Mouse (Mus musculus): ENCODE measurements around the gene Cit. TPM values are rescaled to one million over a fixed set of nuclear protein-coding genes. Genes with fewer than 3 reads are reported as not detected.
"Not testable (repeated sequence)": the region's sequence is repeated elsewhere in the genome, so short reads cannot be mapped to it uniquely, and the experiment has no call there.

Gene Cit
- polyA plus RNA-seq (2015; fragmentation: Nextera tagmentation; extraction: Ambion mirVana): 22.2 and 22.8 TPM in 2 replicates

DNA sequence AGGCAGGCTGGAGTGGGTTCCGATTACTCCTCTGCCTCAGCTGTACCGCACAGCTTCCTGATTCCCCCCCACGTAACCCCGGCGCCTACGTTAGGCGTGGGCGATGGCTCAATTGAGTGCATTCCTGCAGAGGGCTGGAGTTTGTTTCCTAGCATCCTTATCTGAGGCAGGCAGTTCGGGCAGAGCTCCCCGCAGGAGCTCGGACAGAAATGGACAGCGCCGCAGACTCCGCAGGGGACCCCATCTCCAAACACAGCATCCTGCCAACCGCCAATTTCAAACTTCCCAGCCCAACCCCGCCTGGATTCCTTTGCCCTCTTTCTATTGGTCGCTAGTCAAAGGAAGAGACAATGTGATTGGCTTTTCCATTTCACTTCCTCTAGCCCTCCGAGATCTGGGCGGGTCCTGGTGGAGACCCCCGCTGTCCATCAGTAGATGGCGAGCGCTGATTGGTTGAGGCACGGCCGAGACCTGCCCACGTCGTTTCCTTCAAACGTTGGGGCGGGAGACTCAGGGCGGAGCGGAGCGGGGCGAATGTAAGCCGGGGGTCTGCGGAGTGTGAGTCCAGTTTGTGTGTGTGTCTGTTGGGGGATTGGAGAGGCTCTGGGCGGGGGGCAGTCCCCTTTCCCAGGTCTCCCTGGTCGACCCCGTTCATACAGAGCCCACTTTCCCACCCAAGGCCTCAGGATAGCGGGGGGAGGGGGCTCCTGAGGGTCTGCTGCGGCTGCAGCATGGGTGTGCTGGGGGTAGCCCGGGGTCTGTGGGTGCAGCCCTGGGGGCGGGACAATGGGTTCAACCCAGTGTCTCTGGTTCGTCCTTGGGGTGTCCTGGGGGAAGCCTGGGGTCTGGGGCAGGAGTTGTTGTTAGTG lies at the start of gene Cit:
Gene Cit (plus strand): TSS at position 513 of the 869 bp plus-strand sequence.
- H3K9ac ChIP-seq: peak within 1 kb of the TSS; percentile 66
- peaks cover 24% of the 10 kb centered on the region for H3K4me1 ChIP-seq
- peak within 1 kb of the TSS; percentile 98 for H3K4me2 ChIP-seq
- no peaks in the 10 kb centered on the region for H3K27me3 ChIP-seq
- under 1% methylated on average over 41 of the region's 42 CpGs for WGBS
- ATAC-seq (ENCODE audit: insufficient number of reproducible peaks, low FRiP score, low TSS enrichment, low read depth): peak; percentile 96
- no peaks in the 10 kb centered on the region for H3K9me3 ChIP-seq
- H3K4me3 ChIP-seq: peak within 1 kb of the TSS; percentile 69
- peak within 1 kb of the TSS; percentile 44; the same call in 1 of the 2 replicates for H3K27ac ChIP-seq
- no peaks in the 10 kb centered on the region for H3K36me3 ChIP-seq

DNA sequence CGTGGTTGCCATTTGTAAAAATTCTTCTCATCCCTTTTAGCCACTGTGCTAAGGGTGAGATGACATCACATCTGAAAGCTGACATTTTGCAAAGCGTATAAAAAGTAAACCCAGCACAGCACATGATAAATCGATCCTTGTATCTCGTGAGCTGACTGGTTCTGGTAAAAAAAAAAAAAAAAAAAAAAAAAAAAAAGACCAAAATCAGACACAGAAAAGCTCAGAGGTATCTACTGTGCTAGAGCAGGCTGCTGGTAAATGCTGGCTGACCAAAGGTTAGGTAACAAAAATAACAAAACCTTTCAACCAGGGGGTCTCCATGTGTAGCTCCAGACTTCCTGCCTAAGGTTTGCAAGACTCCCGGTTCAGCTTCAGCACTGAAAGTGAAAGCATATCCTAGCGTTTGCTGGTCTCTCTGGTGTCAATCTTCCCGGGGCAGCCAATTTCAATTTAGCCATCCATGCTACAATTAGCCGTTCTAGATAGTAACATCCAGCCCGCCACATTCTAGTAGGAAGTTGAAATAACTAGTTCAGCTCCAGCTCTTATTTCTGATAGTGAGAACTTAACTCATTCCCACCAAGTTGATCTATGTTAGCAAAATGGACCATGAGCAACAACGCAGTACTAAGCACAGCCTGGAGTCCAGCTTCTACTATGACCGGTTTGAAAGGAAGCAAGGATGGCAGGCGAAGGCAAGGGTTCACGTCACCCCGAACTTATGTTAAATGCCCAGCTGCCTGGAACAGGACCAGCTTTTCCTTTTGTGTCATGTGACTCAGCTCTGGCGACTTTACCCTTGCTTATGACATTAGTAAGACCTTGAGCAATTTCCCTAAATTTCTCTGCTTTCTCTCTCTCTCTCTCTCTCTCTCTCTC lies 45.8 kb upstream of the Cit start:
- Histone ChIP-seq H3K4me2 (no peak overlapping the region), H3K4me3 (no peak overlapping the region), H3K27me3 (no peaks in the 10 kb centered on the region), H3K9me3 (no peaks in the 10 kb centered on the region), H3K27ac (no peak overlapping the region), H3K9ac (no peak overlapping the region), H3K4me1 (no peaks in the 10 kb centered on the region), H3K36me3 (no peaks in the 10 kb centered on the region)
- ATAC-seq (ENCODE audit: insufficient number of reproducible peaks, low FRiP score, low TSS enrichment, low read depth): no peak
- 60% methylated on average over 15 of the region's 15 CpGs for WGBS

DNA sequence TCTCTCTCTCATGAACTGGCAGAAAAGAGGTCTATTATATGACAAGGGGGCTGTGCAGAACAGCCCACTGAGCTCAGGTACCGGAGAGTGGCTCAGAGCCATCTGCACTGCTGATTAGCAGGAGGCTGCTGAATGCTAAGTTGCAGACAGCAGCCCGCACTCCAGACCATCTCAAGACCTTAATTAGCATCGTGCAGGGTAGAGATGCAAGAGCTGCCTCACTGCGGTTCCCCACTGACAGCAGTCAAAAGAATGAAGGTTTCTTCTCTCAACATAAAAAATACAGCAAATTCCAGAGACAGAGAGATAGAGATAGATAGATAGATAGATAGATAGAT lies 45.2 kb upstream of the Cit start:
- H3K4me1 ChIP-seq: no peaks in the 10 kb centered on the region
- H3K27ac ChIP-seq: no peak overlapping the region
- WGBS: 41% methylated on average over 4 of the region's 4 CpGs
- no peak overlapping the region for H3K4me2 ChIP-seq
- H3K9me3 ChIP-seq: no peaks in the 10 kb centered on the region
- H3K4me3 ChIP-seq: no peak overlapping the region
- no peaks in the 10 kb centered on the region for H3K36me3 ChIP-seq
- H3K9ac ChIP-seq: no peak overlapping the region
- no peak for ATAC-seq (ENCODE audit: insufficient number of reproducible peaks, low FRiP score, low TSS enrichment, low read depth)
- no peaks in the 10 kb centered on the region for H3K27me3 ChIP-seq

DNA sequence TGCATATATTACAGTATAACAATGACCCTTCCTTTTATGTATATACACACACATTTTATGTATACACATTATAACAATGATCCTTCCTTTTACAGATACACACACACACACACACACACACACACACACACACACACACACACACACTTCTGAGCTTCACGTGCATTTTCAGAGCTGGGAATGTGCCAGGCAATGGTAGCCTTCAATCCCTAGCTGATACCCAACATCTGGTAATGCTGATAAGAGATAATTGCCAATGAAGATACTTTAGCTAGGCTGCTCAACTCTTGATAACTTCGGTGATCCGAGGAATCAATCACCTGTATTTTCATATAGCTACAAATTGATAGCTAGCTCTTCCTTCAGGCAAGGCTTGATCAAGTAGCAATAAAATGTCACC lies 32.8 kb upstream of the Cit start:
- WGBS: 91% methylated on average over 3 of the region's 3 CpGs
- H3K4me3 ChIP-seq: no peak overlapping the region

DNA sequence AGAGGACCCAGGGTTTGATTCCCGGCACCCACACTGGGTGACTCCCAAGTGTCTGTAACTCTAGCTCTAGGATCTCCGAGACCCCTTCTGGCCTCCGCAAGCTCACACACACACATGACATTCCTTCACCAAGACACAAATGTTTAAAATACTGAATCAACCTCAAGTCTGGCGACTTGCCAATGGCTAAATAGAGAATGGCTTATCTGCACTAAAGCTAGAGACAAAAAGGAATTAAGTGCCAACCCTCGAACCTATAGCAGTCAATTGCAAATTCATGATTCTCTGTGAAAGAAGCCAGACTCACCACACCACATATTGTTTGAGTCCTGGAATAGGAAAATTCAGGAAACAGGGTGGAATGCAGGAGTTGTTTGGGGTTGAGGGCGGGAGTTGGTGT lies 28.1 kb upstream of the Cit start:
- ATAC-seq (ENCODE audit: insufficient number of reproducible peaks, low FRiP score, low TSS enrichment, low read depth): no peak
- no peaks in the 10 kb centered on the region for H3K9me3 ChIP-seq

More for the DNA sequence above, 32.8 kb upstream of the Cit start:
- no peak overlapping the region for H3K27ac ChIP-seq
- no peaks in the 10 kb centered on the region for H3K27me3 ChIP-seq
- no peak overlapping the region for H3K4me2 ChIP-seq
- H3K9ac ChIP-seq: no peak overlapping the region
- H3K9me3 ChIP-seq: no peaks in the 10 kb centered on the region
- H3K4me1 ChIP-seq: no peaks in the 10 kb centered on the region
- ATAC-seq (ENCODE audit: insufficient number of reproducible peaks, low FRiP score, low TSS enrichment, low read depth): no peak
- no peaks in the 10 kb centered on the region for H3K36me3 ChIP-seq

DNA sequence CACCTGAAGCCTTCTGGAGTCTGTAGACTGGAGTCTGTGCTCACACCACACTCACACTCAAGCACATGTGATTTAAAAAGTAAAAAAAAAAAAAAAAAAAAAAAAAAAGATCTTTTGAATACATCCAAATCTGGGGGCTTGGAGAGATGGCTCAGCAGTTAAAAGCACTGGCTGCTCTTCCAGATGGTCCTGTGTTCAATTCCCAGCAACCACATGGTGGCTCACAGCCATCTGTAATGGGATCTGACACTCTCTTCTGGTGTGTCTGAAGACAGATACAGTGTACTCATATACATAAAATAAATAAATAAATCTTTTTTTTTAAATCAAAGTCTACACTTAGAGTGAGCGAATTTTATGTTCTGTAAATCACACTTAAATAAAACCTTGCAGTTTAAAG lies 27.4 kb upstream of the Cit start:
- H3K4me1 ChIP-seq; H3K9me3 ChIP-seq; H3K27ac ChIP-seq; ATAC-seq (ENCODE audit: insufficient number of reproducible peaks, low FRiP score, low TSS enrichment, low read depth); H3K4me2 ChIP-seq; H3K27me3 ChIP-seq; H3K36me3 ChIP-seq; H3K9ac ChIP-seq; H3K4me3 ChIP-seq: not testable (repeated sequence)
- WGBS: 93% methylated on average over 1 of the region's 1 CpGs

More for the DNA sequence above, 28.1 kb upstream of the Cit start:
- H3K27ac ChIP-seq: no peak overlapping the region
- no peaks in the 10 kb centered on the region for H3K36me3 ChIP-seq
- H3K4me2 ChIP-seq: no peak overlapping the region
- no peaks in the 10 kb centered on the region for H3K4me1 ChIP-seq
- no peak overlapping the region for H3K4me3 ChIP-seq
- H3K27me3 ChIP-seq: no peaks in the 10 kb centered on the region
- no peak overlapping the region for H3K9ac ChIP-seq
- WGBS: 72% methylated on average over 6 of the region's 6 CpGs

DNA sequence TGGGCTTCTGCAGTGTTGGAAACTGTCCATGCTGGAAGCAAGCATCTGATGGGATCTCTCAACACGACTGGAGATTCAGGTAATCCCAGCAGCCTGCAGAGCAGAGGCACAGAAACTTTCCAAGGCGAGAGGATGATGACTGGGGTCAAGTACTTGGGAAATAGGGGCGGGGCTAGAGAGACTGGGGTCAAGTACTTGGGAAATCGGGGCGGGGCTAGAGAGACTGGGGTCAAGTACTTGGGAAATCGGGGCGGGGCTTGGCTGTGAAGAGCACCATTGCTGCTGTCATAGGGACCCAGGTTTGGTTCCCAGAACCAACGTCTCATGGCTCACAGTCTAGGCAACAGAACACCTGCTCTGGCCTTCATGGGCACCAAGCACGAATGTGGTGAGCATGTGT lies 25.1 kb upstream of the Cit start:
- Histone ChIP-seq H3K9me3 (no peaks in the 10 kb centered on the region), H3K9ac (no peak overlapping the region), H3K27ac (no peak overlapping the region), H3K27me3 (no peaks in the 10 kb centered on the region), H3K36me3 (no peaks in the 10 kb centered on the region), H3K4me3 (no peak overlapping the region), H3K4me1 (no peaks in the 10 kb centered on the region), H3K4me2 (no peak overlapping the region)
- 74% methylated on average over 9 of the region's 9 CpGs for WGBS
- ATAC-seq (ENCODE audit: insufficient number of reproducible peaks, low FRiP score, low TSS enrichment, low read depth): no peak

DNA sequence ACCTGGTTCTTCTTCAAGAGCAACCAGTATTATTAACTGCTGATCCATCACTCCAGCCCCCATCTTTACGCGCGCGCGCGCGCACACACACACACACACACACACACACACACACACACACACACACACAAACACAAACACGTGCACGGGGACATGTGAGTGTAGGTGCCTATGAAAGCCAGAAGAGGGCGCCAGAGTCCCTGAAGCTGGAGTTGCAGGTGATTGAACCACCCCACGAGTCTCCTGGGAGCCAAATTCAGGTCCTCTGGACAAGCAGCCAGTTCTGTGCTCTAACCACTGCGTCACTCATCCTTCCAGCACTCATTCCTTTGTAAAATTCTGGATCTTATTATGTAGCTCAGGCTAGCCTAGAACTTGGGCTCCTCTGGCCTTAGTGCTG lies 23.9 kb upstream of the Cit start:
- Histone ChIP-seq H3K9ac (no peak overlapping the region), H3K4me1 (no peaks in the 10 kb centered on the region), H3K36me3 (no peaks in the 10 kb centered on the region), H3K27me3 (no peaks in the 10 kb centered on the region), H3K4me2 (no peak overlapping the region), H3K9me3 (no peaks in the 10 kb centered on the region), H3K4me3 (no peak overlapping the region), H3K27ac (no peak overlapping the region)
- WGBS: 89% methylated on average over 12 of the region's 12 CpGs
- no peak for ATAC-seq (ENCODE audit: insufficient number of reproducible peaks, low FRiP score, low TSS enrichment, low read depth)

DNA sequence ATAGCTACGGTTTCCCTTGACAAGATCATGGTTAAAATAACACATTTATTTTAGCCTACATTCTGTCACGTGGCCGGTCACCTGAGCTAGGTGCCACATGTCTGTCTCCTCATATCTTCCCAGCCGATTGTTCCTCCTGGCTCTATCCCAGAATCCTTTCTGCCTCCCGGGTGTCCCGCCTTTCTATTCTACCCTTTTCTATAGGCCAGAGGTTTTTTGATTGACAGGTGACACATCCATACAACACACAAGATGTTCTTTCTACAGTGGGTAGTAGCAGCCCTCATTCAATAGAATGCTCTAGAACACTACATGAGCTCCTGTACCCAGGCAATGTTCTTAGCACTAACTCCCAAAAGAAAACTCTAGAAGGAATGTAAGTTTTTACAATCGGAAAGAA lies 23.2 kb upstream of the Cit start:
- no peak overlapping the region for H3K4me3 ChIP-seq
- H3K27me3 ChIP-seq: no peaks in the 10 kb centered on the region
- H3K4me2 ChIP-seq: no peak overlapping the region
- H3K9ac ChIP-seq: no peak overlapping the region
- no peaks in the 10 kb centered on the region for H3K4me1 ChIP-seq
- no peak overlapping the region for H3K27ac ChIP-seq
- WGBS: 87% methylated on average over 7 of the region's 7 CpGs
- no peaks in the 10 kb centered on the region for H3K9me3 ChIP-seq
- H3K36me3 ChIP-seq: no peaks in the 10 kb centered on the region
- ATAC-seq (ENCODE audit: insufficient number of reproducible peaks, low FRiP score, low TSS enrichment, low read depth): no peak

DNA sequence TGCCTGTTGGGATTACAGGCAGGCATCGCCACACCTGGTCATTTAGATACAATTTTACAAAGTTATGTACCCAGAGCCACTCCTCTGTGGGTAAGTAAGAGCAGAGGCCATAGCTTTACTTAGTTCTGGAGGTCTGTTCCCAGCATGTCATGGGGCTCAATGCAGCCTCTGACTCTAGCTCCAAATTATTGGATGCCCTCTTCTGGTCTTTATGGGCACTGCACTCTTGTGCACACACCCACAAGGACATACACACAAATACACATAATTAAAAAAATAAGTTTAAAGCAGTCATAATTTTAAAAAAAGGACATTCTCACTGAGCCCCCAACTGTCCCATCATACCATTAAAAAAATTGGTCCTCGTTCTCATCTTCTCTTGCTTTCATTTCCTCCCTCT lies 12.3 kb upstream of the Cit start:
- Histone ChIP-seq H3K4me3 (no peak overlapping the region), H3K36me3 (no peaks in the 10 kb centered on the region), H3K27me3 (no peaks in the 10 kb centered on the region), H3K27ac (no peak overlapping the region), H3K9ac (no peak overlapping the region), H3K9me3 (no peaks in the 10 kb centered on the region), H3K4me1 (no peaks in the 10 kb centered on the region), H3K4me2 (no peak overlapping the region)
- 92% methylated on average over 2 of the region's 2 CpGs for WGBS
- no peak for ATAC-seq (ENCODE audit: insufficient number of reproducible peaks, low FRiP score, low TSS enrichment, low read depth)

DNA sequence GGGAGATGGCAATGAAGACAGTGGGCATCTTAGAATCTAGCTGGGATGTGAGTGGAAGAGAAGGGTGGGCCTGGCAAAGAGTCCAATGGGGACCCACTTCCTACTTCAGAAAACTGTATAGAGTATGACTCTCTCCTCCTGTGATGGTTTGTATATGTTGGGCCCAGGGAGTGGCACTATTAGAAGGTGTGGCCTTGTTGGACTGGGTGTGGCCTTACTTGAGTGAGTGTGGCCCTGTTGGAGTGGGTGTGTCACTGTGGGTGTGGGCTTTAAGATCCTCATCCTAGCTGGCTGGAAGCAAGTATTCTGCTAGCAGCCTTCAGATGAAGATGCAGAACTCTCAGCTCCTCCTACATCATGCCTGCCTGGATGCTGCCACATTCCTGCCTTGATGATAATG lies 11.3 kb upstream of the Cit start:
- H3K9me3 ChIP-seq; H3K9ac ChIP-seq; H3K4me1 ChIP-seq; H3K4me3 ChIP-seq; H3K4me2 ChIP-seq; H3K27ac ChIP-seq; H3K27me3 ChIP-seq; ATAC-seq (ENCODE audit: insufficient number of reproducible peaks, low FRiP score, low TSS enrichment, low read depth); H3K36me3 ChIP-seq: not testable (repeated sequence)

DNA sequence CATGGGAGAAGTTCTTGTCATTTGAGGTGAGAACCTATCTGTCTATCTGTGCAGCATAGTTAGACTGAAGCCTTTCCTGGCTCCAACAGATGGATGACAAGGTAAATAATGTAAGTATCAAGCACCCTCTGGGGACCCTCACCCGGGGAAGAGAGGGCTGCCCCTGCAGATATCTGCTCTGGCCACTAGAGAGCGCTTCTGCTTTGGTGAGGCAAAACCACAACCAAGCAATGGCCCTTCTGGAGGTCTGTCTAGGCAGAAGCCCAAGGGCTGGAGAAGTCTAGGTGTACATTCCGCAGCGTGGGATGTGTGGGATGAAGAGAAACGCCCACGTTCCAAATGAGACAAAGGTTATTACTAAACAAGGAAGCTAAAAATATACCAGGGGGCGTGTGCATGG lies 9.8 kb upstream of the Cit start:
- H3K9ac ChIP-seq: no peak overlapping the region
- no peak overlapping the region for H3K4me2 ChIP-seq
- H3K27ac ChIP-seq: no peak overlapping the region
- no peaks in the 10 kb centered on the region for H3K27me3 ChIP-seq
- H3K4me1 ChIP-seq: no peaks in the 10 kb centered on the region
- no peak for ATAC-seq (ENCODE audit: insufficient number of reproducible peaks, low FRiP score, low TSS enrichment, low read depth)
- H3K4me3 ChIP-seq: no peak overlapping the region
- H3K9me3 ChIP-seq: no peaks in the 10 kb centered on the region
- 52% methylated on average over 7 of the region's 7 CpGs for WGBS
- no peaks in the 10 kb centered on the region for H3K36me3 ChIP-seq

Data from limb, embryonic 15.5 days (tissue).